Mouse (Mus musculus): ENCODE results near the gene Lrrc1. TPM values are rescaled to one million over a fixed set of nuclear protein-coding genes. Genes with fewer than 3 reads are reported as not detected.

Gene Lrrc1
- polyA plus RNA-seq, 1 experiment from 2014 or later, result 6.0 TPM

DNA sequence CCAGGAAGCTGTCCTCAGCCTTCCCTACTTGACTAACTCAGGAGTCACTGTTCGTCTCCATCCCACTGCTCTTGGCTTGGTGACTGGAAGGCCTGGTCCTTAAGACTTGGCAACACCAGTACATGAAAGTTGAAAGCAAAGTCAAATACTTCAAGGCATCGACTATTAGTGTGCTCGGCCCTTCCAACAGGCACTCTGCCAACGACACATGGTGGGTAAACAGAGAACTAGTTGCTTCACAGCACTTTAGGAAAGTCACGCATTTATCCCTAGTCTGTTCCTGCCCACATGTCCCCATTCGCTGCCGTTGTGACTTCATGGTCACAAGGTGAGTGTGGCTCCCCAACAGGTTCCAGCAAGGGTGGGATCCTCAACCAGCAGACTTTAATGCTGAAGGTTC is 57.2 kb downstream of the Lrrc1 start:
- H3K36me3 ChIP-seq, result no peaks in the 10 kb centered on the region
- no peak overlapping the region for H3K27ac ChIP-seq (replicated peaks)
- no peaks in the 10 kb centered on the region for H3K27me3 ChIP-seq
- H3K4me3 ChIP-seq, result no peak overlapping the region
- H3K9me3 ChIP-seq, result no peaks in the 10 kb centered on the region
- H3K9ac ChIP-seq, result no peak overlapping the region
- ATAC-seq (ENCODE audit: low read depth), result no peak
- 0 out of 2 replicates have a peak, but pooled peaks cover 6% of the 10 kb centered on the region for H3K4me1 ChIP-seq (replicated peaks)
- H3K4me2 ChIP-seq, result no peak overlapping the region
- 89% methylated on average over 7 of the region's 7 CpGs for WGBS

DNA sequence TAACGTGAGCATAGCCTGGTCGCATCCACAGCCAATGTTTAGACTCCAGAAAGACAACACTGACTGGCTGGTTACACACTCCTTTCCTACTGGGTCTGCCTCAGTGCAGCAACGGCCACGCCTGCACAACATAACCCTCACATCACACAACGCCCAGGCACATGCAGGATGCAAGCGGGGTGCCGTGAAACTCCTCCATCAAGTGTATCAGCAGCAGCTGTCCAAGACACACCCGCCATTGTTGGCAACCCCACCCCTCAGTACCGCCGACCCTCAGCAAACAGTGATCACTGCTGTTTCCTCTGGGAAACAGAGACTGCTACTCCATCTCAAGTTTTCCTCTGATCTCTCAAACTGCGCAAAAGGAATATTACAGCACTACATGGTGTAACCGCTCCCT is 58.8 kb downstream of the Lrrc1 start:
- peaks cover 17% of the 10 kb centered on the region for H3K4me1 ChIP-seq (replicated peaks)
- WGBS, result 74% methylated on average over 12 of the region's 12 CpGs
- H3K4me3 ChIP-seq, result no peak overlapping the region

DNA sequence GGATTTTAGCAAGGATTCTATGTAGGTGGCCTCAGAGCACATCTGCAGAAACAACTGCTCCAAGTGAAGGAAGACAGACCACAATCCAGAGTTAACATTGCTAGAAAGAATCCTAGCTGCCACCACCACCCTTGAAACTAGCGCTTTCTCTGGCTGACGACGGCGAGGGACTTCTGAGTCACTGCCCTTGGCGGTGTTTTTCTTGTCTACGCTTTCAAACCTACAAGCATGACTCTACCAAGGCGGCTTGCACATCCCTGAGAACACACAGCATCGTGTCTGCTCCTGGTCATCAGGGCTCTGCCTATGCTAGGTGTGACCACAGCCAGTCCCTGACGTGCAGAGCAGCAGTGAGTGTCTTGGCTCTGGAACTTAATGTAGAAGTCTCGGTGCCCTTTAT is 59.9 kb downstream of the Lrrc1 start:
- Histone ChIP-seq H3K4me2 (no peak overlapping the region), H3K4me3 (no peak overlapping the region), H3K9me3 (no peaks in the 10 kb centered on the region), H3K4me1 (replicated peaks) (peaks cover 29% of the 10 kb centered on the region), H3K36me3 (no peaks in the 10 kb centered on the region), H3K9ac (no peak overlapping the region), H3K27ac (replicated peaks) (no peak overlapping the region), H3K27me3 (no peaks in the 10 kb centered on the region)
- 95% methylated on average over 10 of the region's 10 CpGs for WGBS
- no peak for ATAC-seq (ENCODE audit: low read depth)

More for the DNA sequence above, 58.8 kb downstream of the Lrrc1 start:
- H3K9ac ChIP-seq, result no peak overlapping the region
- no peaks in the 10 kb centered on the region for H3K27me3 ChIP-seq
- no peaks in the 10 kb centered on the region for H3K36me3 ChIP-seq
- no peak overlapping the region for H3K4me2 ChIP-seq
- H3K27ac ChIP-seq (replicated peaks), result no peak overlapping the region
- H3K9me3 ChIP-seq, result no peaks in the 10 kb centered on the region
- ATAC-seq (ENCODE audit: low read depth), result no peak

DNA sequence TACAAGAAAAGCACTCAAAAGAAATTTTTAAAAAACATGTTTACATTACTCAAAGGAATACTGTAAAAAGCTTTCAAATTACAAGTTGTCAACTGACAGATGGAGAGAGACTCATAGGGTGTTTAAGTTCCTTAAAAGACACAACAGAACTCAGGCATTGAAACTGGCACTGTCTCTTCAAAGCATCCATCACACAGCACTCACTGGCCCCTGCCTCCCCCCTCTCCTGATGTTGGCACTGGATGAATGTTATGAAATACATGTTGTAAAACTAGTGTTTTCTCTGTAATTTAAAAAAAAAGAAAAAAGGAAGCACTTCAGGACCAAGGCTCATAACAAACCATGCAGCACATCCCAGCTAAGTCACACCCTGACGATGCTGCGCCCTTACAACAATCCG is 61.1 kb downstream of the Lrrc1 start:
- H3K27me3 ChIP-seq, result no peaks in the 10 kb centered on the region
- peaks cover 41% of the 10 kb centered on the region for H3K4me1 ChIP-seq (replicated peaks)
- H3K27ac ChIP-seq (replicated peaks), result no peak overlapping the region
- ATAC-seq (ENCODE audit: low read depth), result no peak
- H3K4me2 ChIP-seq, result no peak overlapping the region
- no peak overlapping the region for H3K4me3 ChIP-seq
- H3K9me3 ChIP-seq, result no peaks in the 10 kb centered on the region
- no peak overlapping the region for H3K9ac ChIP-seq
- no peaks in the 10 kb centered on the region for H3K36me3 ChIP-seq
- WGBS, result 98% methylated on average over 3 of the region's 3 CpGs

DNA sequence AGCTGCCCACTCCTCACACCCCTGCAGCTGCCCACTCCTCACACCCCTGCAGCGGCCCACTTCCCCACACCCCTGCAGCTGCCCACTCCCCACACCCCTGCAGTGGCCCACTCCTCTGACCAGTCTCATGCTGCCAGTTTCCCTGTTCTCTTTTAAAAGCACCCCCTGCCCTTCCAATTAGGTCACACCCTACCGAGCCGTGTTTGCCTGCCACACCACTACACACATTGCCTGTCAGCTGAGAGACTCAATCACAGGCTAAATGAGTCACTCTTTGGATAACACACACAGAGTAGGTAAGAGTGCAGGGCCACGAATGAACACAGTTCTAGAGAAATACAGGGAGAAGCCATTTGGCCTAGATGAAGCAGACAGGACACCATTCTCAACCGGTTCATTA is 62.4 kb downstream of the Lrrc1 start:
- WGBS, result 67% methylated on average over 5 of the region's 5 CpGs
- no peak for ATAC-seq (ENCODE audit: low read depth)

DNA sequence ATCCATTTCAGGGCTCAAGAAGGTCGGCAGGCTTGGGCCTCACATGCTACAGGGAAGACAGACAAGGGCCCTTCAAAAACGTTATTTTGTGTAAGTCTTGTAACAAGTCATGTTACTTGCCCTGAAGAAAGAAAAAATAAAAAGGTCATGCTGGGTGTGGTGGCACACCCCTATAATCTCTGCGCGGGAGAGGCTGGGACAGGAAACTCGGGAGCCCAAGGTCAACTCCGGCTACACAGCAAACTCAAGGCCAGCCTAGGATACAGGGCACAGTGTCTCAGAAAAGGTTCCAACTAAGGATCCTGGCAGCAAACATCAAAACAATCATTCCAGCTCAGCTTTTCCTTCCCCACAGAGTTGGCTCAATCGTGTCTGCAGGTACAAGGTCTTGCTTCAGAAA is 63.3 kb downstream of the Lrrc1 start:
- 0 out of 2 replicates have a peak overlapping the region, but pooled peaks have one; percentile 3 for H3K9ac ChIP-seq
- no peaks in the 10 kb centered on the region for H3K36me3 ChIP-seq
- H3K27me3 ChIP-seq, result no peaks in the 10 kb centered on the region
- H3K4me2 ChIP-seq, result no peak overlapping the region
- no peaks in the 10 kb centered on the region for H3K9me3 ChIP-seq
- no peak overlapping the region for H3K4me3 ChIP-seq
- H3K4me1 ChIP-seq (replicated peaks), result peaks cover 47% of the 10 kb centered on the region
- ATAC-seq (ENCODE audit: low read depth), result no peak
- WGBS, result 77% methylated on average over 7 of the region's 7 CpGs
- H3K27ac ChIP-seq (replicated peaks), result peak overlapping the region; percentile 62

More for the DNA sequence above, 62.4 kb downstream of the Lrrc1 start:
- no peak overlapping the region for H3K4me2 ChIP-seq
- no peaks in the 10 kb centered on the region for H3K27me3 ChIP-seq
- H3K4me1 ChIP-seq (replicated peaks), result peaks cover 44% of the 10 kb centered on the region
- H3K9me3 ChIP-seq, result no peaks in the 10 kb centered on the region
- H3K4me3 ChIP-seq, result no peak overlapping the region
- no peak overlapping the region for H3K27ac ChIP-seq (replicated peaks)
- no peaks in the 10 kb centered on the region for H3K36me3 ChIP-seq
- H3K9ac ChIP-seq, result no peak overlapping the region

DNA sequence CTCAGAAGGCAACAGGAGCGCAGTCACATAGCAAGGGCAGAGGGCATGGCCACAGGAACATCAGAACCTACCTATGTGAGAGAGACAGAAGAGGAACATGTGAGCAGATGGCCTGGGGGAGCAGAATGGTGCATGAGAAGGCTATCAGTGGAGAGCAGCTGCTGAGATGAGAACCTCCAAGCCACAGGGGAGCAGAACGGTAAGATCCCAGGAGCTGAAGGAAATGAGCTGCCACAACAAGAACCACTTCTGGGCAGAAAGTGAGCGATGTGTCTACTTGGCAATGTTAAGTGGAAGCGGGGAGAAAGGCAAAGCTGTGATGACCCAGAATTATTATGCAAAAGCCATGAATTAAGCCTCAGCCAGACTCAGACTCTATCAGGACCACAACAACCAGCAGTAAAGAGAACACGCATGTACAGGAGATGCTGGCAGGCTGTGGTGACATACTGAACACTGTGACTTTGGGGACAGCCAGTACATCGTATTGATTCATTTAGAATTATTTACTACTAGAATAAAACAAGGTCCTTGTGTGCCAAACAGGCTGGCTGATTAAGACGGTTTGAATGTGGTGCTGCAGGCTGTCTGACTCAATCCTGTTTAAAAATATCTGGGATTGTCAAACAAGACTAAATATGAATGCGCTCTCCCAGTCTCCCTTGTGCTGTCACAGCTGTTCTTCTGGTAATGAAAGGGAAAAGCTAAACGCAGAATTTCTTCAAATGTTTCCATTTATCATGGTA is 63.9 kb downstream of the Lrrc1 start:
- Histone ChIP-seq H3K4me1 (replicated peaks) (peaks cover 46% of the 10 kb centered on the region), H3K4me3 (no peak overlapping the region), H3K9ac (0 out of 2 replicates have a peak overlapping the region, but pooled peaks have one; percentile 3), H3K9me3 (no peaks in the 10 kb centered on the region), H3K27me3 (no peaks in the 10 kb centered on the region), H3K36me3 (no peaks in the 10 kb centered on the region), H3K27ac (replicated peaks) (peak overlapping the region; percentile 62), H3K4me2 (no peak overlapping the region)
- ATAC-seq (ENCODE audit: low read depth), result no peak; the same call in 1 of the 2 replicates
- 57% methylated on average over 9 of the region's 9 CpGs for WGBS

DNA sequence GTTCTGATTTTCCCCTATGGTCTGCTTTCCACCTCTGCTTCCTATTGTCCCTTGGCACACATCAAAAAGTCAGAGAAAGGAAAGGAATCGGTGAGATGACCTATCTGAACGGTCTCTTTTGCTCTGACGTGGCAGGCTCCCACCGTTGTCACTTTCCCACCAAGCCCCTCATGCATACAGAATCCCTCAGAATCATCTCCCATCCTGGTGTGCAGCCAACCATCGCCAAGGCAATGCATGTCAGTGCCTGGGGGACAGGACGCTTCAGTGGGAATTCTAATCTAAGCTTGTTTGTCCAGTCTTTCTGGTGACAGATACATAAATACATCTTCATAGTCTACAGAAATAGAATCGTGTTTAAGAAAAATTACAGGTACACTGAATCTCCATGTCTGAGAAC is 64.7 kb downstream of the Lrrc1 start:
- WGBS, result 59% methylated on average over 7 of the region's 7 CpGs
- ATAC-seq (ENCODE audit: low read depth), result no peak

DNA sequence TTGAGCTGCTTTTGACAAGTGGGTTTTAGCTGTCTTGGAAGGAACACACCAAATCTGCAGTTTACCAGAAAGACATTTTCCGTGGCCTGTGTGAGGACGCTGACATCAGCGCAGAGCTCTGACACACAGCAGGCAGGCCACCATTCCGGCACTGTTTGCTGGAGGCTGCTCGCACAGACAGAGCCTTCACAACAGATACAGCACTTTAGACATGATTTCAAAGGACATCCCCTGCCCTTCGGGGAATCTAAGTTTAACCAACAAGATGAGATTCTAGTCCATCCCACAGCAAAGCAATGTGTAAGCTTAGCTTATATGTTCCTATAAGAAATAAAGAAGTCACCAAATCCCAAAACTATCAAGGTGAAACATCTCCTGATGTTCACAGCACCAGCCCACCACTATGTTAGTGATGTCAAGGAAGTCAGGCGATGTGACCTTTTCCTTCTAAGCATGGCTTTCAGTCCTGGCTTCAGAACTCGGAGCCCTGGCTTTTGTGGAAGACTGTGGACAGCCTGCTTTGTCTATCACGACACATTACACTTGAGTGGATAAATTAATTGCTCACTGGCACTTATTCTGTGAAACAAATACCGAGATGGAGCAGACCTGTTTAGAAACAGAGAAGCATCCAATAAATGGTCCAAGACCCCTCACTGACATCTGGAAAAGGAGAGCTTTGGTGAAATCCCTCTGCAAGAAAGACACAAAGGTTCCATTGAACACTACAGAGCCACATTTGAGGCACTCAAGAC is 66.3 kb downstream of the Lrrc1 start:
- ATAC-seq (ENCODE audit: low read depth), result no peak
- WGBS, result 57% methylated on average over 10 of the region's 10 CpGs
- no peak overlapping the region for H3K4me2 ChIP-seq

More for the DNA sequence above, 64.7 kb downstream of the Lrrc1 start:
- Histone ChIP-seq H3K36me3 (no peaks in the 10 kb centered on the region), H3K9me3 (no peaks in the 10 kb centered on the region), H3K4me1 (replicated peaks) (peaks cover 45% of the 10 kb centered on the region), H3K4me2 (no peak overlapping the region), H3K27me3 (no peaks in the 10 kb centered on the region), H3K9ac (no peak overlapping the region), H3K4me3 (no peak overlapping the region), H3K27ac (replicated peaks) (peak overlapping the region; percentile 35; the same call in 1 of the 2 replicates)

DNA sequence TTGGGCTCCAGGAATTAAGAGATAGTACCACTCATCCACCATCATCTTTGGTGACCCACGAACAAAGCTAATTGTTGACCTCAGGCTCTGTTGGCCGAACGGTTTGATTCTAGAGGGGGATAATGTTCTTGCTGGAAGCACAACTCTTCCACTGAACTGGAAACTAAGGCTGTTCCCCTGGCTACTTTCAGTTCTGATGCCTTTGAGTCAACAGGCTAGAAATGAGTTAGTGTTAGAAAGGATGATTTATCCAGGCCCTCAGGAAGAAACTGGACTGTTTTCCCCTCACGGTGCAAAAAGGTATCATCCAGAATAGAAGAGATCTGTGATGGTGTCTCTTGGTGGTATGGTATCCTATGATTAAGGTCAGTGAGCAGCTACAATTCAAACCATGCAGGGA is 70.1 kb downstream of the Lrrc1 start:
- no peaks in the 10 kb centered on the region for H3K36me3 ChIP-seq
- ATAC-seq (ENCODE audit: low read depth), result no peak
- H3K4me2 ChIP-seq, result no peak overlapping the region
- H3K4me1 ChIP-seq (replicated peaks), result peaks cover 28% of the 10 kb centered on the region
- no peak overlapping the region for H3K27ac ChIP-seq (replicated peaks)
- no peaks in the 10 kb centered on the region for H3K27me3 ChIP-seq
- 86% methylated on average over 4 of the region's 4 CpGs for WGBS
- H3K9ac ChIP-seq, result no peak overlapping the region
- no peak overlapping the region for H3K4me3 ChIP-seq
- H3K9me3 ChIP-seq, result no peaks in the 10 kb centered on the region

More for the DNA sequence above, 66.3 kb downstream of the Lrrc1 start:
- H3K36me3 ChIP-seq, result no peaks in the 10 kb centered on the region
- H3K4me1 ChIP-seq (replicated peaks), result peaks cover 45% of the 10 kb centered on the region
- H3K27ac ChIP-seq (replicated peaks), result no peak overlapping the region
- H3K27me3 ChIP-seq, result no peaks in the 10 kb centered on the region
- H3K4me3 ChIP-seq, result no peak overlapping the region
- H3K9ac ChIP-seq, result no peak overlapping the region
- no peaks in the 10 kb centered on the region for H3K9me3 ChIP-seq

DNA sequence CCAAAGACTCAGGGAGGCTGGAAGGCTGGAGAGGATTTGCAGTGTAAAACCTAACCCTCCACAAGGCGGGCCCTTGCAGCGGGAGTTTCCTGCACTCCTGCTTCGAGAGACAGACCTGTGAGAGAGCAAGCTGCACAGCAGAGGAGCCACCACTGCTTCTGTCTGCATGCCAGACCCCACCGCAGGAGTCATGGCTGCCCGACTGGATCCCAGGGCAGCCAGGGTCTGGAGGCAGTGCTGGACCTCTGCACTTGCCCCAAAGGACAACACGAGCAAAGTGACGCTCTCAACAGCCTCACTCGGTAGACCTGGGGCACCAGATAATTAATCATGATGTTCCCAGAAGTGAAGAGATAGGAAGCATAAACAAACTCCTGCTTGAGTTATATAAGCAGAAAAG is 72.1 kb downstream of the Lrrc1 start:
- peaks cover 15% of the 10 kb centered on the region for H3K4me1 ChIP-seq (replicated peaks)
- no peaks in the 10 kb centered on the region for H3K9me3 ChIP-seq
- no peaks in the 10 kb centered on the region for H3K27me3 ChIP-seq
- H3K27ac ChIP-seq (replicated peaks), result no peak overlapping the region
- no peak for ATAC-seq (ENCODE audit: low read depth)
- 80% methylated on average over 8 of the region's 8 CpGs for WGBS
- H3K9ac ChIP-seq, result no peak overlapping the region
- no peaks in the 10 kb centered on the region; the same call in 1 of the 2 replicates for H3K36me3 ChIP-seq
- no peak overlapping the region for H3K4me3 ChIP-seq
- H3K4me2 ChIP-seq, result no peak overlapping the region

DNA sequence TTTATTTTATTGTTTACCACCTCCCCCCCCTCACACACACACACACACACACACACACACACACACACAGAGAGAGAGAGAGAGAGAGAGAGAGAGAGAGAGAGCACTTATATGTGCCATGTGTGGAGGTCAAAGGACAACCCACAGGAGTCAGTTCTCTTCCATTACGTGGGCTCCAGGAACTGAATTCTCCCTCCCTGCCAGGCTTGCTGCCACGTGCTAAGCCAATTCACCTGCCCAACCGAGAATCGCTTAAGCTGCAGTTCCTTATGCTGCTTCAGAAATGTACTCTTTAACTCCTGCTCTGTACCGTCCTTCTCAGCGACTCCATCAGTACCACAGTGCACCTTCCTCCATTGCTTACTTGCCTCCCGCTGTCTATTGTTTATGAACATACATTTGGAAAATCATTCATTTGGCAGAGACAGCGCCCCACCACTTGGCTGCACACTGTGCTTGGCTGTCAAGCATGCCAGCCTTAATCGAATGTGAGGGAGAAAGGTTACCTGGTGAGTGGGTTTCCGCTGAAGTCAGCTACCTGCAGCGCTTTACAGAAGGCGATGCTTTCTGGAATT is 72.9 kb downstream of the Lrrc1 start:
- no peaks in the 10 kb centered on the region for H3K27me3 ChIP-seq
- no peak overlapping the region for H3K4me3 ChIP-seq
- H3K4me2 ChIP-seq, result no peak overlapping the region
- H3K9me3 ChIP-seq, result no peaks in the 10 kb centered on the region
- no peaks in the 10 kb centered on the region; the same call in 1 of the 2 replicates for H3K36me3 ChIP-seq
- H3K27ac ChIP-seq (replicated peaks), result no peak overlapping the region
- ATAC-seq (ENCODE audit: low read depth), result no peak
- 79% methylated on average over 12 of the region's 12 CpGs for WGBS
- H3K9ac ChIP-seq, result no peak overlapping the region
- peaks cover 15% of the 10 kb centered on the region for H3K4me1 ChIP-seq (replicated peaks)
